Mouse (Mus musculus): Measurements from ENCODE around the gene Gpr155. TPM values are rescaled to one million over a fixed set of nuclear protein-coding genes. Genes with fewer than 3 reads are reported as not detected.
A peak's percentile ranks its signal among the peaks of the same experiment; 100 is the strongest.

Gene Gpr155
- polyA plus RNA-seq, 1 experiment from 2014 or later = 15.1 TPM

DNA sequence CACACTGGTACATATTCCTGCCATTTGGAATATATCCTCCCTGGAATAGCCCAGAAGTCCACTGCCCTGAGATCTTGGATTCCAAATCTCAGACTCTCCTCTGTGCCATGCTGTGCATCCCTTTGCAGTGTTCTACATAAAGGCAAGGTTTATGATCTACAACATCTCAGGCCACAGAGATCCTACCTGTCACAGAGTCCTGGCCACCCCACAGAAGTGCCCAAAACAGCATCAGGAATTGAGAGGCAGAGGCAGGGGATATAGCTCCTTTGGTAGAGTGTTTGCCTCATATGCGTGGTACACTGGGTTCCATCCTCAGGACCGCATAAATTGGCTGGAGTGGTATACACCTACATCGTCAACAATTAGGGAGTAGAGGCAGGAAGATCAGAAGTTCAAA is 8.1 kb upstream of the Gpr155 start:
- H3K4me3 ChIP-seq (ENCODE audit: low read length) = no peak overlapping the region
- no peak overlapping the region for H3K4me2 ChIP-seq (ENCODE audit: low read depth, low read length)
- 85% methylated on average over 3 of the region's 3 CpGs for WGBS
- H3K36me3 ChIP-seq (ENCODE audit: control insufficient read depth, insufficient read depth, low read length) = no peaks in the 10 kb centered on the region
- H3K9me3 ChIP-seq (ENCODE audit: control insufficient read depth, low read length) = no peaks in the 10 kb centered on the region
- no peaks in the 10 kb centered on the region for H3K4me1 ChIP-seq (ENCODE audit: control insufficient read depth, insufficient read depth, low read length)
- H3K27me3 ChIP-seq (replicated peaks; ENCODE audit: control insufficient read depth, insufficient read depth, low read length) = no peaks in the 10 kb centered on the region
- H3K9ac ChIP-seq (ENCODE audit: low read depth, low read length) = no peak overlapping the region
- no peak for ATAC-seq
- no peak overlapping the region for H3K27ac ChIP-seq (ENCODE audit: low read length)

DNA sequence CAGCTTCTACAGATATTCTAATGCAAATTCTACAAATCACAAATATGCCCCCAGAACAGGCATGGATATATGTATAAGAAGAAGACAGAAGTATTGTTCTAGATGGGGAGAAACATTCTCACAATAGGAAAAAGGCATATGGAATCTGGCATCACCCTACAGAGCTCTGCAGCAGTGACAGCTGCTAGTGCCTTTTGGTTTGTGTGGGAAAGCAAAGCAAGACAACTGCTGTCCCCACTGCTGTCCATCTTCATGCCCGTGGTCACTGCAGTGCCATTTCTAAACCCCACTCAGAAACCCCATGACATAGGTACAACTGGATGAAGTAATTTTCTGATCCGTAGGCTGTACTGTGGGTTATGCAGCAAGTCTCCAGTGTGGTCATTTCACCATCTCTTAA is 6.4 kb upstream of the Gpr155 start:
- no peak overlapping the region for H3K4me3 ChIP-seq (ENCODE audit: low read length)
- H3K27me3 ChIP-seq (replicated peaks; ENCODE audit: control insufficient read depth, insufficient read depth, low read length) = no peaks in the 10 kb centered on the region
- no peak for ATAC-seq
- no peak overlapping the region for H3K27ac ChIP-seq (ENCODE audit: low read length)
- H3K36me3 ChIP-seq (ENCODE audit: control insufficient read depth, insufficient read depth, low read length) = no peaks in the 10 kb centered on the region
- H3K4me1 ChIP-seq (ENCODE audit: control insufficient read depth, insufficient read depth, low read length) = no peaks in the 10 kb centered on the region
- H3K9ac ChIP-seq (ENCODE audit: low read depth, low read length) = no peak overlapping the region
- WGBS = 86% methylated on average over 2 of the region's 2 CpGs
- H3K9me3 ChIP-seq (ENCODE audit: control insufficient read depth, low read length) = no peaks in the 10 kb centered on the region
- H3K4me2 ChIP-seq (ENCODE audit: low read depth, low read length) = no peak overlapping the region

DNA sequence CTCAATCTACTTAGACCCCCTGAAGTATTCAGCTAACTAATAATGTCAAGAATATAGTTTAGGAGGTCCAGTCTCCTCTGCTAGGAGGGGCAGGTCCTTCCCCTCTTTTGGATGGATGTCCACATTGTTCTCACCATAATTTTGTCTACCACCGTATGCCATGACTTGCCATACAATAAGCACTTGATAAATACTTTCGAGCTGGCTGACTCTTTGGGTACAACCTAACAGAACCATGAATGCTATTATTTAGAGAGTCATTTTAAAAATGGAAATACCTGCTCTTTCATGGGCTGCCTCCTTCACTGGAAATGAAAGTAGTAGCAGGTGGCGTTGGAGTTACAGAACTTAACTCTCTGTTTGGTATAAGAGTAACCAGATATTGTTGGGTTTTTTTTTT is 3.6 kb upstream of the Gpr155 start:
- H3K27ac ChIP-seq (ENCODE audit: low read length) = no peak overlapping the region
- H3K9ac ChIP-seq (ENCODE audit: low read depth, low read length) = no peak overlapping the region
- WGBS = 94% methylated on average over 3 of the region's 3 CpGs
- no peaks in the 10 kb centered on the region for H3K36me3 ChIP-seq (ENCODE audit: control insufficient read depth, insufficient read depth, low read length)
- no peak overlapping the region for H3K4me2 ChIP-seq (ENCODE audit: low read depth, low read length)
- ATAC-seq = no peak
- H3K27me3 ChIP-seq (replicated peaks; ENCODE audit: control insufficient read depth, insufficient read depth, low read length) = no peaks in the 10 kb centered on the region
- H3K4me3 ChIP-seq (ENCODE audit: low read length) = no peak overlapping the region
- peaks cover 3% of the 10 kb centered on the region; the same call in 1 of the 2 replicates for H3K4me1 ChIP-seq (ENCODE audit: control insufficient read depth, insufficient read depth, low read length)
- H3K9me3 ChIP-seq (ENCODE audit: control insufficient read depth, low read length) = no peaks in the 10 kb centered on the region

DNA sequence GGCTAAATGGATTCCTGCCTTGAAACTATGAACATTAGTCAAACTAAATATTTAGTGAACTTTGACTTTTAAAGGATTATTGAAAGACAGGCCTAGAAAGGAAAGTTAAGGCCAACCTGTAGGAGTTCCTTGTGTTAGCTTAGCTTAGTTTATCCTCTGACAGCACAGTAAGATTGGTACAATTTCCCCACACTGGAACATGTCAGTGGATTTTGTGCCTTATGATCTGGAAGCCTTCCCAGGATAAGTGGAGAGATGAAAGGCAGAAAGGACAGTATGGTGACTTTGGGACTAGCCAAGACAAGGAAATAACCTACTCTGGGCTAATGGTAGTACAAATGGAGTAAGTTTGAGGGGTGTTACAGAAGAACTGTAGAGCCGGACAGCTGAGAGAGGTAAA is 1.4 kb upstream of the Gpr155 start:
- 81% methylated on average over 1 of the region's 1 CpGs for WGBS
- Histone ChIP-seq H3K9ac (ENCODE audit: low read depth, low read length) (no peak overlapping the region), H3K9me3 (ENCODE audit: control insufficient read depth, low read length) (no peaks in the 10 kb centered on the region), H3K4me1 (ENCODE audit: control insufficient read depth, insufficient read depth, low read length) (peaks cover 3% of the 10 kb centered on the region; the same call in 1 of the 2 replicates), H3K4me3 (ENCODE audit: low read length) (no peak overlapping the region), H3K36me3 (ENCODE audit: control insufficient read depth, insufficient read depth, low read length) (no peaks in the 10 kb centered on the region), H3K27ac (ENCODE audit: low read length) (peak overlapping the region; percentile 38; the same call in 1 of the 2 replicates), H3K4me2 (ENCODE audit: low read depth, low read length) (no peak overlapping the region), H3K27me3 (replicated peaks; ENCODE audit: control insufficient read depth, insufficient read depth, low read length) (no peaks in the 10 kb centered on the region)
- ATAC-seq = no peak

DNA sequence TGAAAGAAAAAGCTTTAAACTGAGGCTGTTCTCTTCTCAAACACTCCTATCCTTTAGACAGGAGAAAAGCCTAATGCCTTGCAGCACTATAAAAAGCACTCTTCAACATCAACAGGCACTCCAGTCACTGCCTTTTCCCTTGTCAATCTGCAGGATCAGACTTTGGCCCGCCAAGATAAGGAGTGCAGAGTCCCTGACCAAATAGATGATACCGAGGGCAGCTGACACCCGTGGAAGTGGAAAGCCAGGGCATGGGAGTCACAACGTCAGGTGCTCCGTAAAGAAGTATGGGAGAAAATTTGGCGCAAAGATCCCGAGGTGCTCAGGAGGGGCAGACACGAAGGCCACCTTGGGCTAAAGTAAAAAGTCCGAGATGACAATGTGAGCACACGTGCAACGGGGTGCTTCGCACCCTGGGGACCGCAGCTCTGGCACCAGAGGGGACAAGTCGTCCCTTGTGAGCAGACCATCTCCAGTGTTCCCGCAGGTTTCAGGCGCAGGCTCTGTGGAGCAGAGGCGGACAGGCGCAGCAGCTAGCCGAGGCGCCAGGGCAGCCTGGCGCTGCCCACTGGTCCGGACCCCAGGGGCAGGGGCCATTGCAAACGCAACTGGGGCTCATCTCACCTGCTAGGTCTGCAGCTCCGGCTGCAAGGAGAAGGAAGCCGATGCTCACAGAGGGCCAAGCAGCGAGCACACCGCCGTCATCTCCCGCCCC is 574 bp downstream of the Gpr155 start:
- Histone ChIP-seq H3K36me3 (ENCODE audit: control insufficient read depth, insufficient read depth, low read length) (no peaks in the 10 kb centered on the region), H3K9me3 (ENCODE audit: control insufficient read depth, low read length) (no peaks in the 10 kb centered on the region), H3K9ac (ENCODE audit: low read depth, low read length) (peak overlapping the region; percentile 72), H3K4me2 (ENCODE audit: low read depth, low read length) (peak overlapping the region; percentile 94), H3K27ac (ENCODE audit: low read length) (peak overlapping the region; percentile 69), H3K4me3 (ENCODE audit: low read length) (peak overlapping the region; percentile 76), H3K27me3 (replicated peaks; ENCODE audit: control insufficient read depth, insufficient read depth, low read length) (no peaks in the 10 kb centered on the region), H3K4me1 (ENCODE audit: control insufficient read depth, insufficient read depth, low read length) (peaks cover 4% of the 10 kb centered on the region; the same call in 1 of the 2 replicates)
- WGBS = 1% methylated on average over 29 of the region's 29 CpGs
- ATAC-seq = peak; percentile 24

DNA sequence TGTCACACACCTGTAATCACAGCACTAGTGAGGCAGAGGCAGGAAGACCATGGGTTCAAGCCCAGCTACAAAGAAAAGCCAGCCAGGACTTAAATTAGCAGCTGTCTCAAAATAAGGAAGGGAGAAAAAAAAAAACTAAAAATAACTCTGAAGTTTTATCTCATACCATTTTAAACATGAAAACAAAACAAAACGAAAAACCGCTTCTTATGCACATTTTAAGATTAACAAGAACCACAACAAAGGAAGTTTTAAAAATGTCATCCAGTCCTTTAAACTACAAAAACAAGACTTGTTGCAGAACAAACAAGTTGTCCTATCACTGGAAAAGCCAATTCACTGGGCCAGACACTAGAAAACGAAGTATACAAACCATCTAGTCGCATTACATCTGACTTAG is 1.2 kb downstream of the Gpr155 start:
- Histone ChIP-seq H3K27ac (ENCODE audit: low read length) (no peak overlapping the region), H3K4me3 (ENCODE audit: low read length) (peak overlapping the region; percentile 76; the same call in 1 of the 2 replicates), H3K9me3 (ENCODE audit: control insufficient read depth, low read length) (no peaks in the 10 kb centered on the region), H3K36me3 (ENCODE audit: control insufficient read depth, insufficient read depth, low read length) (no peaks in the 10 kb centered on the region), H3K4me1 (ENCODE audit: control insufficient read depth, insufficient read depth, low read length) (peaks cover 6% of the 10 kb centered on the region; the same call in 1 of the 2 replicates), H3K4me2 (ENCODE audit: low read depth, low read length) (peak overlapping the region; percentile 94), H3K9ac (ENCODE audit: low read depth, low read length) (no peak overlapping the region), H3K27me3 (replicated peaks; ENCODE audit: control insufficient read depth, insufficient read depth, low read length) (no peaks in the 10 kb centered on the region)
- WGBS = 84% methylated on average over 4 of the region's 4 CpGs
- ATAC-seq = no peak

DNA sequence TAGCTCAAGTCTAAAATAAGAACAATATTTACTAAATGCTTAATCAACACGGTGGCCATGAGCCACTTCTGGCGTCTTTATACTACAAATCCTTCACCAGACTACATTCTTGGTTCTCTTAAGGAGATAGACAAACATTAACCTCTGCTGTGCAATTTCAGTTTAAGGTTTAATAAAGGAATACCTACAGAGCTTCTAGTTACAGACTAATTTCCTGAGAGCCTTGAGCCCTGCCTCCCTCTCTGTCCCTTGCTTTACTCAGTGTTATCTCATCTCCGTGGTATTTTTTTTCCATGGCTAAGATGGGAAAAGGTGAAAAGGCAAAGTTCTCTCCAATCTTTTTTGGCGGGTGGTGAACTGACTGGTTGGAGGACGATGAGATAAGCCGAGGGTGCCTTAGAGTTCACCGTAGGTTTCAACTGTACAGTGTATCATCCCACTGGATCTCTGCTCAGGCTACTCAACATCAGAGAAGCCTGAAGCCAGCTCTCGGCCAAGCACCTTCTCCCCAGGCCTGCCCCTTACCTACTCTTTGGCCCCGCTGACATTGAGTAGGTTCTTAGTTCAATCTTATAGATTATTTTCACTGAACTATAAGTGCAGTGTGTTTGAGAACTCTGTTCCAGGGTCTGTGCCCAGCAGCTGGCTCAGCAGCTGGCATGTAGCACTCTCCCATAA is 5.9 kb downstream of the Gpr155 start:
- Histone ChIP-seq H3K9me3 (ENCODE audit: control insufficient read depth, low read length) (no peaks in the 10 kb centered on the region), H3K4me3 (ENCODE audit: low read length) (no peak overlapping the region), H3K27me3 (replicated peaks; ENCODE audit: control insufficient read depth, insufficient read depth, low read length) (no peaks in the 10 kb centered on the region), H3K4me2 (ENCODE audit: low read depth, low read length) (no peak overlapping the region), H3K27ac (ENCODE audit: low read length) (no peak overlapping the region), H3K4me1 (ENCODE audit: control insufficient read depth, insufficient read depth, low read length) (peaks cover 3% of the 10 kb centered on the region; the same call in 1 of the 2 replicates), H3K36me3 (ENCODE audit: control insufficient read depth, insufficient read depth, low read length) (no peaks in the 10 kb centered on the region), H3K9ac (ENCODE audit: low read depth, low read length) (no peak overlapping the region)
- 56% methylated on average over 9 of the region's 9 CpGs for WGBS
- ATAC-seq = no peak

DNA sequence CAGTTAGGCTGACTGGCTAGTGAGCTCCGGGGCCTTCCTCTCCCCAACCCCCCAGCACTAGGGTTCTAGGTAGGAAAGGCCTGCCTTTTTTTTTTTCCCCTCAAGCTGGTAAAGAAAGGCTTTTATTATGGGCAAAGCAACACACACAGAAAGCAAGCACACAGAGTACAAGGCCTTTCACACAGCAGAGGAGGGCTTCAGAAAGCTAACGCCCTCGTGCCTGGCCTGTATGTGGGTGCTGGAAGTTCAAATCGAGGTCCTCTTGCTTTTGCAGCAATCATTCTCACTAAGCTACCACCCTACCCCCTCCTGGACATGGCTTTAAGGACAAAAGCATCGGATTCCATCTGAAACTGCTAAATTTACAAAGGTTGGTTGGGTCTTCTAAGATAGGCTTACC is 6.7 kb downstream of the Gpr155 start:
- 75% methylated on average over 5 of the region's 5 CpGs for WGBS
- H3K4me1 ChIP-seq (ENCODE audit: control insufficient read depth, insufficient read depth, low read length) = 0 out of 2 replicates have a peak, but pooled peaks cover 3% of the 10 kb centered on the region
- no peak overlapping the region for H3K27ac ChIP-seq (ENCODE audit: low read length)
- H3K9me3 ChIP-seq (ENCODE audit: control insufficient read depth, low read length) = no peaks in the 10 kb centered on the region
- H3K9ac ChIP-seq (ENCODE audit: low read depth, low read length) = no peak overlapping the region
- H3K4me2 ChIP-seq (ENCODE audit: low read depth, low read length) = no peak overlapping the region
- no peak for ATAC-seq
- H3K36me3 ChIP-seq (ENCODE audit: control insufficient read depth, insufficient read depth, low read length) = no peaks in the 10 kb centered on the region
- H3K27me3 ChIP-seq (replicated peaks; ENCODE audit: control insufficient read depth, insufficient read depth, low read length) = no peaks in the 10 kb centered on the region
- H3K4me3 ChIP-seq (ENCODE audit: low read length) = no peak overlapping the region

DNA sequence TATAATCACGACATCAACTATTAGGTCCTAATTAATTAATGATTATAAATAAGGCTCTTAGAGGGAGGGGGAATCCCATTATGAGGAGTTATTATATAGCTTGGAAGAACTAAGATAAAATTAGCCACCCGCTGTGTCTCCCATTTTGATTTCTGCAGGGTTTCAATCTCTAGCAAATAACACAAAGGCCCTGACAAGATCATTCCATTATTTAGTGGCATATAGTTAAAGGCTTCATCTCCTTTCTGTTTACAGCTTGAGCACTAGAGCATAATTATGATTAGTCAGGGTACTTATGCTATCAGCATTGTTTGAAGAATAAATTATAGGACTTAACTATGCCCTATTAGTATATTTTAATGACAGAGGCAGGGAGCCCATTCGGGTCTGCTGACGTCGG is 8.0 kb downstream of the Gpr155 start:
- Histone ChIP-seq H3K36me3 (ENCODE audit: control insufficient read depth, insufficient read depth, low read length) (no peaks in the 10 kb centered on the region), H3K27me3 (replicated peaks; ENCODE audit: control insufficient read depth, insufficient read depth, low read length) (no peaks in the 10 kb centered on the region), H3K4me2 (ENCODE audit: low read depth, low read length) (no peak overlapping the region), H3K4me1 (ENCODE audit: control insufficient read depth, insufficient read depth, low read length) (0 out of 2 replicates have a peak, but pooled peaks cover 3% of the 10 kb centered on the region), H3K27ac (ENCODE audit: low read length) (no peak overlapping the region), H3K4me3 (ENCODE audit: low read length) (no peak overlapping the region), H3K9ac (ENCODE audit: low read depth, low read length) (no peak overlapping the region), H3K9me3 (ENCODE audit: control insufficient read depth, low read length) (no peaks in the 10 kb centered on the region)
- WGBS = 88% methylated on average over 5 of the region's 5 CpGs
- no peak for ATAC-seq

Data from intestine, embryonic 16.5 days (tissue).